In genomic region chr8:120752082-120752452, GRCm38 (mm10) we compare ENCODE assay signal across 8 mouse cellular contexts. TPM values are rescaled to one million over a fixed set of nuclear protein-coding genes. Genes with fewer than 3 reads are reported as not detected.
DNase-seq lines count a peak whose midpoint lies in the region; ATAC-seq lines count a peak whose summit lies in the region.

No protein-coding gene starts in this region.

- no peaks in the 10 kb centered on the region for H3K9me3 ChIP-seq in intestine, embryonic 16.5 days (ENCODE audit: control insufficient read depth, low read length)
- no peaks in the 10 kb centered on the region for H3K9me3 ChIP-seq in liver, embryonic 16.5 days (replicated peaks; ENCODE audit: control insufficient read depth, low read length)
- no peaks in the 10 kb centered on the region for H3K9me3 ChIP-seq in forebrain, embryonic 14.5 days (replicated peaks; ENCODE audit: control insufficient read depth, low read length)
- no peaks in the 10 kb centered on the region for H3K9me3 ChIP-seq in midbrain, embryonic 15.5 days

- no peaks in the 10 kb centered on the region for H3K27me3 ChIP-seq in intestine, embryonic 16.5 days (replicated peaks; ENCODE audit: control insufficient read depth, insufficient read depth, low read length)
- H3K27me3 ChIP-seq in liver, embryonic 16.5 days (ENCODE audit: control insufficient read depth, insufficient read depth, low read depth, low read length): no peaks in the 10 kb centered on the region
- H3K27me3 ChIP-seq in forebrain, embryonic 14.5 days (replicated peaks; ENCODE audit: control insufficient read depth, insufficient read depth, low read length): no peaks in the 10 kb centered on the region
- H3K27me3 ChIP-seq in midbrain, embryonic 15.5 days (replicated peaks): no peaks in the 10 kb centered on the region

- 4% methylated on average over 12 of the region's 12 CpGs for WGBS in intestine, embryonic 16.5 days
- WGBS in liver, embryonic 16.5 days (ENCODE audit: insufficient replicate concordance): 6% methylated on average over 12 of the region's 12 CpGs
- 29% methylated on average over 12 of the region's 12 CpGs for WGBS in forebrain, embryonic 14.5 days
- 28% methylated on average over 12 of the region's 12 CpGs for WGBS in midbrain, embryonic 15.5 days

- peak overlapping the region; percentile 26; the same call in 1 of the 2 replicates for H3K4me2 ChIP-seq in intestine, embryonic 16.5 days (ENCODE audit: low read depth, low read length)
- peak overlapping the region; percentile 41; the same call in 1 of the 2 replicates for H3K4me2 ChIP-seq in liver, embryonic 16.5 days (ENCODE audit: low read depth, low read length)
- no peak overlapping the region for H3K4me2 ChIP-seq in forebrain, embryonic 14.5 days (ENCODE audit: low read length)
- H3K4me2 ChIP-seq in midbrain, embryonic 15.5 days: no peak overlapping the region

- H3K4me3 ChIP-seq in intestine, embryonic 16.5 days (ENCODE audit: low read length): no peak overlapping the region
- no peak overlapping the region for H3K4me3 ChIP-seq in liver, embryonic 16.5 days (ENCODE audit: low read depth, low read length)
- H3K4me3 ChIP-seq in forebrain, embryonic 14.5 days (ENCODE audit: low read depth, low read length): no peak overlapping the region
- H3K4me3 ChIP-seq in midbrain, embryonic 15.5 days: no peak overlapping the region

- peaks cover 28% of the 10 kb centered on the region for H3K4me1 ChIP-seq in intestine, embryonic 16.5 days (ENCODE audit: control insufficient read depth, insufficient read depth, low read length)
- peaks cover 10% of the 10 kb centered on the region for H3K4me1 ChIP-seq in liver, embryonic 16.5 days (ENCODE audit: control insufficient read depth, low read depth, low read length)
- H3K4me1 ChIP-seq in forebrain, embryonic 14.5 days (ENCODE audit: control insufficient read depth, insufficient read depth, low read length): no peaks in the 10 kb centered on the region
- H3K4me1 ChIP-seq in midbrain, embryonic 15.5 days: no peaks in the 10 kb centered on the region

- no peaks in the 10 kb centered on the region for H3K36me3 ChIP-seq in intestine, embryonic 16.5 days (ENCODE audit: control insufficient read depth, insufficient read depth, low read length)
- H3K36me3 ChIP-seq in liver, embryonic 16.5 days (ENCODE audit: control insufficient read depth, insufficient read depth): no peaks in the 10 kb centered on the region; the same call in 1 of the 2 replicates
- no peaks in the 10 kb centered on the region for H3K36me3 ChIP-seq in forebrain, embryonic 14.5 days (ENCODE audit: control insufficient read depth, insufficient read depth, low read length)
- H3K36me3 ChIP-seq in midbrain, embryonic 15.5 days (replicated peaks): no peaks in the 10 kb centered on the region

- peak; percentile 19 for DNase-seq in retina, postnatal 1 day
- no peak for DNase-seq in retina, embryonic 14.5 days (ENCODE audit: low spot score)
- peak; percentile 69 to 74 for DNase-seq in gastrocnemius, adult 8-10 months (ENCODE audit: low spot score in 2 of 2)
- DNase-seq in thymus, postnatal 10 days (ENCODE audit: low spot score in 2 of 2): peak; percentile 44 to 46
- DNase-seq in forebrain, embryonic 14.5 days (ENCODE audit: low spot score): no peak

- peak overlapping the region; percentile 56 for H3K9ac ChIP-seq in intestine, embryonic 16.5 days (ENCODE audit: low read depth, low read length)
- H3K9ac ChIP-seq in liver, embryonic 16.5 days (ENCODE audit: low read depth, low read length): no peak overlapping the region
- no peak overlapping the region for H3K9ac ChIP-seq in forebrain, embryonic 14.5 days (ENCODE audit: low read length)
- no peak overlapping the region for H3K9ac ChIP-seq in midbrain, embryonic 15.5 days

- peak overlapping the region; percentile 88 for H3K27ac ChIP-seq in intestine, embryonic 16.5 days (ENCODE audit: low read length)
- H3K27ac ChIP-seq in liver, embryonic 16.5 days (ENCODE audit: low read length): no peak overlapping the region
- H3K27ac ChIP-seq in forebrain, embryonic 14.5 days (ENCODE audit: low read depth, low read length): no peak overlapping the region
- H3K27ac ChIP-seq in midbrain, embryonic 15.5 days: no peak overlapping the region

- peak; percentile 85 for ATAC-seq in intestine, embryonic 16.5 days
- ATAC-seq in liver, embryonic 16.5 days (ENCODE audit: low read depth): peak; percentile 54; the same call in 1 of the 2 replicates
- no peak for ATAC-seq in forebrain, embryonic 14.5 days
- no peak for ATAC-seq in midbrain, embryonic 15.5 days (replicated peaks)

RNA-seq across cellular contexts. Expression of gene Irf8, which starts 15.9 kb away (rescaled TPM):
- 10 to 100 TPM in 2 of 4 experiments, 1 to 10 TPM in 2; 8.9 to 12.0 (median 10.7) TPM for total RNA-seq in gastrocnemius, adult 8-10 months (2022)
- polyA plus RNA-seq in intestine, embryonic 16.5 days (2015; fragmentation: Nextera tagmentation; extraction: Ambion mirVana): 55.5 and 55.6 TPM in 2 replicates
- 17.4 and 18.9 TPM in 2 replicates for polyA plus RNA-seq in liver, embryonic 16.5 days (2015; fragmentation: Nextera tagmentation; extraction: Ambion mirVana)
- polyA plus RNA-seq in forebrain, embryonic 14.5 days (2014; fragmentation: Nextera tagmentation; extraction: Ambion mirVana): 2.0 and 4.1 TPM in 2 replicates
- 3.7 and 4.0 TPM in 2 replicates for polyA plus RNA-seq in midbrain, embryonic 15.5 days (2015; fragmentation: Nextera tagmentation; extraction: Ambion mirVana)

Comparison
In these comparisons a context has a peak if more than half of its experiments do, and no peak if none do; other contexts are left out.
1. DNase-seq: peak in retina, postnatal 1 day (single experiment), gastrocnemius, adult 8-10 months (2 of 2) and thymus, postnatal 10 days (2 of 2); none in retina, embryonic 14.5 days (single experiment) and forebrain, embryonic 14.5 days (single experiment).
2. ATAC-seq: peak in intestine, embryonic 16.5 days (single experiment) and liver, embryonic 16.5 days (single experiment); none in forebrain, embryonic 14.5 days (single experiment) and midbrain, embryonic 15.5 days (single experiment).
3. H3K4me2 ChIP-seq: peak in intestine, embryonic 16.5 days (single experiment) and liver, embryonic 16.5 days (single experiment); none in forebrain, embryonic 14.5 days (single experiment) and midbrain, embryonic 15.5 days (single experiment).